Mouse (Mus musculus) neural tube, embryonic 12.5 days (tissue): Measurements from ENCODE around the gene Afp. TPM values are rescaled to one million over a fixed set of nuclear protein-coding genes. Genes with fewer than 3 reads are reported as not detected.
A peak's percentile ranks its signal among the peaks of the same experiment; 100 is the strongest.

ENCODE experiments used
- ATAC-seq: fragments of 200-750 bp; cut with Nextera tagmentation; 2 replicates; pipeline ENCODE4 v1.8.0; 2017; ENCODE audit warnings: low read depth, mild to moderate bottlenecking, moderate TSS enrichment, moderate library complexity; ENCODE audit not compliant: low FRiP score
- H3K27ac ChIP-seq: fragments of 300-500 bp; sonication (generic); 2 replicates; pipeline ENCODE4 v1.5.1; 2016
- H3K27me3 ChIP-seq: fragments of 300-500 bp; sonication (generic); replicated peaks from 2 replicates; pipeline ENCODE4 v1.6.1; 2016; ENCODE audit warnings: mild to moderate bottlenecking
- H3K36me3 ChIP-seq: fragments of 300-500 bp; sonication (generic); 2 replicates; pipeline ENCODE4 v1.6.1; 2016; ENCODE audit warnings: mild to moderate bottlenecking
- H3K4me1 ChIP-seq: fragments of 300-500 bp; sonication (generic); 2 replicates; pipeline ENCODE4 v1.6.1; 2016
- H3K4me2 ChIP-seq: fragments of 300-500 bp; sonication (generic); replicated peaks from 2 replicates; pipeline ENCODE4 v1.6.1; 2016; ENCODE audit warnings: mild to moderate bottlenecking
- H3K4me3 ChIP-seq: fragments of 300-500 bp; sonication (generic); 2 replicates; pipeline ENCODE4 v1.5.1; 2016
- H3K9ac ChIP-seq: fragments of 300-500 bp; sonication (generic); 2 replicates; pipeline ENCODE4 v1.6.1; 2016; ENCODE audit warnings: mild to moderate bottlenecking
- H3K9me3 ChIP-seq: fragments of 300-500 bp; sonication (generic); 2 replicates; pipeline ENCODE4 v1.6.1; 2016; ENCODE audit warnings: mild to moderate bottlenecking
- WGBS: fragments of 180-500 bp; shearing (Covaris S2); methylation state at CpG from one replicate; pipeline ENCODE4 v1.1.7; 2016; 5-methylcytosine and 5-hydroxymethylcytosine counted together
- polyA plus RNA-seq: library from polyadenylated mRNA; unstranded; fragments of >200 nt; fragmentation: Nextera tagmentation; extraction: Ambion mirVana; gene quantifications from 2 replicates; pipeline ENCODE4 v1.2.1, GENCODE M21; 2016

Afp gene
- polyA plus RNA-seq, 1 experiment from 2014 or later = 2.6 TPM

- ATAC-seq = no peak
- Histone ChIP-seq H3K4me3 (no peak overlapping the region), H3K27ac (no peak overlapping the region), H3K9me3 (no peaks in the 10 kb centered on the region), H3K27me3 (no peaks in the 10 kb centered on the region), H3K4me2 (no peak overlapping the region), H3K9ac (no peak overlapping the region), H3K4me1 (no peaks in the 10 kb centered on the region), H3K36me3 (no peaks in the 10 kb centered on the region)
- WGBS = 88% methylated on average over 7 of the region's 7 CpGs
Observed at GRCm38 (mm10) chr5:90477308-90478140, 13.0 kb upstream of the Afp start.

GRCm38 (mm10) chr5:90478886-90479285 lies 11.7 kb upstream of the Afp start:
- Histone ChIP-seq H3K27ac (no peak overlapping the region), H3K36me3 (no peaks in the 10 kb centered on the region), H3K9me3 (no peaks in the 10 kb centered on the region), H3K4me2 (no peak overlapping the region), H3K4me3 (no peak overlapping the region), H3K27me3 (no peaks in the 10 kb centered on the region), H3K4me1 (no peaks in the 10 kb centered on the region), H3K9ac (no peak overlapping the region)
- no peak for ATAC-seq
- 83% methylated on average over 1 of the region's 1 CpGs for WGBS

- H3K4me2 ChIP-seq = no peak overlapping the region
- no peak overlapping the region for H3K4me3 ChIP-seq
- 93% methylated on average over 7 of the region's 7 CpGs for WGBS
- H3K9ac ChIP-seq = no peak overlapping the region
- no peak overlapping the region for H3K27ac ChIP-seq
- H3K9me3 ChIP-seq = no peaks in the 10 kb centered on the region
- no peak for ATAC-seq
- H3K36me3 ChIP-seq = no peaks in the 10 kb centered on the region
- H3K4me1 ChIP-seq = no peaks in the 10 kb centered on the region
- H3K27me3 ChIP-seq = no peaks in the 10 kb centered on the region
Observed at GRCm38 (mm10) chr5:90485597-90485996, 4.9 kb upstream of the Afp start.

- no peak overlapping the region for H3K9ac ChIP-seq
- 91% methylated on average over 7 of the region's 7 CpGs for WGBS
- H3K9me3 ChIP-seq = no peaks in the 10 kb centered on the region
- H3K27ac ChIP-seq = no peak overlapping the region
- no peaks in the 10 kb centered on the region for H3K4me1 ChIP-seq
- no peak overlapping the region for H3K4me2 ChIP-seq
- no peak for ATAC-seq
- H3K36me3 ChIP-seq = no peaks in the 10 kb centered on the region
- no peaks in the 10 kb centered on the region for H3K27me3 ChIP-seq
- no peak overlapping the region for H3K4me3 ChIP-seq
Observed at GRCm38 (mm10) chr5:90488323-90488722, 2.2 kb upstream of the Afp start.

- Histone ChIP-seq H3K27ac (no peak overlapping the region), H3K27me3 (no peaks in the 10 kb centered on the region), H3K4me3 (no peak overlapping the region), H3K36me3 (no peaks in the 10 kb centered on the region), H3K4me1 (no peaks in the 10 kb centered on the region), H3K4me2 (no peak overlapping the region), H3K9me3 (no peaks in the 10 kb centered on the region), H3K9ac (no peak overlapping the region)
- ATAC-seq = no peak
- 84% methylated on average over 9 of the region's 9 CpGs for WGBS
Observed at GRCm38 (mm10) chr5:90492440-90492839, 1.9 kb downstream of the Afp start.

GRCm38 (mm10) chr5:90494308-90494707 lies 3.8 kb downstream of the Afp start:
- Histone ChIP-seq H3K36me3 (no peaks in the 10 kb centered on the region), H3K9me3 (no peaks in the 10 kb centered on the region), H3K27ac (no peak overlapping the region), H3K4me1 (no peaks in the 10 kb centered on the region), H3K9ac (no peak overlapping the region), H3K27me3 (no peaks in the 10 kb centered on the region), H3K4me3 (no peak overlapping the region), H3K4me2 (no peak overlapping the region)
- ATAC-seq = no peak
- WGBS = 81% methylated on average over 4 of the region's 4 CpGs

- H3K4me3 ChIP-seq = no peak overlapping the region
- no peaks in the 10 kb centered on the region for H3K36me3 ChIP-seq
- H3K27ac ChIP-seq = no peak overlapping the region
- H3K9ac ChIP-seq = no peak overlapping the region
- H3K4me1 ChIP-seq = no peaks in the 10 kb centered on the region
- no peaks in the 10 kb centered on the region for H3K27me3 ChIP-seq
- 61% methylated on average over 7 of the region's 7 CpGs for WGBS
- H3K4me2 ChIP-seq = no peak overlapping the region
- no peaks in the 10 kb centered on the region for H3K9me3 ChIP-seq
- ATAC-seq = no peak
Observed at GRCm38 (mm10) chr5:90499509-90499908, 9.0 kb downstream of the Afp start.

GRCm38 (mm10) chr5:90500714-90501113 lies 10.2 kb downstream of the Afp start:
- WGBS = 7% methylated on average over 6 of the region's 6 CpGs
- Histone ChIP-seq H3K4me3 (no peak overlapping the region), H3K27ac (no peak overlapping the region), H3K4me1 (no peaks in the 10 kb centered on the region), H3K36me3 (no peaks in the 10 kb centered on the region), H3K4me2 (no peak overlapping the region), H3K9me3 (no peaks in the 10 kb centered on the region), H3K9ac (no peak overlapping the region), H3K27me3 (no peaks in the 10 kb centered on the region)
- ATAC-seq = peak; percentile 78; the same call in 1 of the 2 replicates

- Histone ChIP-seq H3K27ac (no peak overlapping the region), H3K4me1 (no peaks in the 10 kb centered on the region), H3K9ac (no peak overlapping the region), H3K4me3 (no peak overlapping the region), H3K4me2 (no peak overlapping the region), H3K9me3 (no peaks in the 10 kb centered on the region), H3K36me3 (no peaks in the 10 kb centered on the region), H3K27me3 (no peaks in the 10 kb centered on the region)
- ATAC-seq = no peak
- 89% methylated on average over 5 of the region's 5 CpGs for WGBS
Observed at GRCm38 (mm10) chr5:90501752-90502151, 11.2 kb downstream of the Afp start.

- no peak overlapping the region for H3K4me3 ChIP-seq
- 85% methylated on average over 11 of the region's 11 CpGs for WGBS
- no peaks in the 10 kb centered on the region for H3K9me3 ChIP-seq
- H3K4me2 ChIP-seq = no peak overlapping the region
- no peak for ATAC-seq
- no peaks in the 10 kb centered on the region for H3K36me3 ChIP-seq
- H3K9ac ChIP-seq = no peak overlapping the region
- no peaks in the 10 kb centered on the region for H3K4me1 ChIP-seq
- H3K27me3 ChIP-seq = no peaks in the 10 kb centered on the region
- H3K27ac ChIP-seq = no peak overlapping the region
Observed at GRCm38 (mm10) chr5:90504742-90505141, 14.2 kb downstream of the Afp start.

GRCm38 (mm10) chr5:90506507-90506906 lies 16.0 kb downstream of the Afp start:
- Histone ChIP-seq H3K27me3 (no peaks in the 10 kb centered on the region), H3K9me3 (no peaks in the 10 kb centered on the region), H3K4me1 (no peaks in the 10 kb centered on the region), H3K9ac (no peak overlapping the region), H3K4me2 (no peak overlapping the region), H3K27ac (no peak overlapping the region), H3K36me3 (no peaks in the 10 kb centered on the region), H3K4me3 (no peak overlapping the region)
- 85% methylated on average over 2 of the region's 2 CpGs for WGBS
- ATAC-seq = no peak

GRCm38 (mm10) chr5:90507411-90507949 lies 16.9 kb downstream of the Afp start:
- Histone ChIP-seq H3K4me3 (no peak overlapping the region), H3K4me2 (no peak overlapping the region), H3K36me3 (no peaks in the 10 kb centered on the region), H3K4me1 (no peaks in the 10 kb centered on the region), H3K9me3 (no peaks in the 10 kb centered on the region), H3K9ac (no peak overlapping the region), H3K27ac (no peak overlapping the region), H3K27me3 (no peaks in the 10 kb centered on the region)
- WGBS = 57% methylated on average over 13 of the region's 13 CpGs
- ATAC-seq = no peak
